Mouse (Mus musculus): ENCODE measurements around the gene Defb48.

Defb48 gene

GRCm38 (mm10) chr14:62928101-62928541, 56.2 kb downstream of the Defb48 start:
- no peak for DNase-seq
